ENCODE assay signal across 11 mouse cellular contexts in genomic region chr9:106355975-106356286, GRCm38 (mm10). TPM values are rescaled to one million over a fixed set of nuclear protein-coding genes. Genes with fewer than 3 reads are reported as not detected.
DNase-seq lines count a peak whose midpoint lies in the region; ATAC-seq lines count a peak whose summit lies in the region.
"Had no signal": no experiment of that assay in that cellular context is flagged by ENCODE, and none has a peak within 500 bp of the region (broad histone marks: within the 10 kb centered on the region; RNA-seq: fewer than 3 reads in every experiment).

No protein-coding gene starts in this region.

- H3K4me1 ChIP-seq in forebrain, embryonic 11.5 days (replicated peaks; ENCODE audit: control insufficient read depth, insufficient read depth, low read length), result peaks cover 2% of the 10 kb centered on the region; the same call in 1 of the 2 replicates
- H3K4me1 ChIP-seq in forebrain, embryonic 14.5 days (ENCODE audit: control insufficient read depth, insufficient read depth, low read length), result no peaks in the 10 kb centered on the region
- H3K4me1 ChIP-seq in kidney, embryonic 16.5 days (ENCODE audit: insufficient read depth, low read length), result peaks cover 28% of the 10 kb centered on the region
- H3K4me1 ChIP-seq in embryonic facial prominence, embryonic 15.5 days, result peaks cover 89% of the 10 kb centered on the region
- H3K4me1 ChIP-seq in neural tube, embryonic 12.5 days, result peaks cover 11% of the 10 kb centered on the region; the same call in 1 of the 2 replicates

- no peak overlapping the region for H3K4me2 ChIP-seq in forebrain, embryonic 11.5 days (ENCODE audit: low read depth, low read length, severe bottlenecking)
- H3K4me2 ChIP-seq in forebrain, embryonic 14.5 days (ENCODE audit: low read length), result no peak overlapping the region
- no peak overlapping the region for H3K4me2 ChIP-seq in kidney, embryonic 16.5 days (replicated peaks; ENCODE audit: low read depth, low read length)
- peak overlapping the region; percentile 13 for H3K4me2 ChIP-seq in embryonic facial prominence, embryonic 15.5 days (replicated peaks)
- H3K4me2 ChIP-seq in neural tube, embryonic 12.5 days (replicated peaks), result no peak overlapping the region

- H3K27me3 ChIP-seq in forebrain, embryonic 11.5 days (ENCODE audit: control insufficient read depth, insufficient read depth, low read length), result no peaks in the 10 kb centered on the region
- no peaks in the 10 kb centered on the region for H3K27me3 ChIP-seq in forebrain, embryonic 14.5 days (replicated peaks; ENCODE audit: control insufficient read depth, insufficient read depth, low read length)
- H3K27me3 ChIP-seq in kidney, embryonic 16.5 days (ENCODE audit: insufficient read depth, low read length), result no peaks in the 10 kb centered on the region
- no peaks in the 10 kb centered on the region for H3K27me3 ChIP-seq in embryonic facial prominence, embryonic 15.5 days
- H3K27me3 ChIP-seq in neural tube, embryonic 12.5 days (replicated peaks), result no peaks in the 10 kb centered on the region

- H3K27ac ChIP-seq in forebrain, embryonic 11.5 days (ENCODE audit: low read depth, low read length), result peak overlapping the region; percentile 25; the same call in 1 of the 2 replicates
- H3K27ac ChIP-seq in forebrain, embryonic 14.5 days (ENCODE audit: low read depth, low read length), result no peak overlapping the region
- H3K27ac ChIP-seq in kidney, embryonic 16.5 days (ENCODE audit: low read length), result peak overlapping the region; percentile 74
- H3K27ac ChIP-seq in embryonic facial prominence, embryonic 15.5 days (replicated peaks), result peak overlapping the region; percentile 91
- no peak overlapping the region for H3K27ac ChIP-seq in neural tube, embryonic 12.5 days

- no peaks in the 10 kb centered on the region for H3K9me3 ChIP-seq in forebrain, embryonic 11.5 days (ENCODE audit: control insufficient read depth, low read length)
- no peaks in the 10 kb centered on the region for H3K9me3 ChIP-seq in forebrain, embryonic 14.5 days (replicated peaks; ENCODE audit: control insufficient read depth, low read length)
- no peaks in the 10 kb centered on the region for H3K9me3 ChIP-seq in kidney, embryonic 16.5 days (ENCODE audit: low read length)
- H3K9me3 ChIP-seq in embryonic facial prominence, embryonic 15.5 days (replicated peaks), result no peaks in the 10 kb centered on the region
- no peaks in the 10 kb centered on the region for H3K9me3 ChIP-seq in neural tube, embryonic 12.5 days

- no peak for ATAC-seq in forebrain, embryonic 11.5 days (replicated peaks; ENCODE audit: low FRiP score)
- no peak for ATAC-seq in forebrain, embryonic 14.5 days
- peak; percentile 4; the same call in 1 of the 2 replicates for ATAC-seq in kidney, embryonic 16.5 days (ENCODE audit: low FRiP score, low TSS enrichment)
- ATAC-seq in embryonic facial prominence, embryonic 15.5 days (ENCODE audit: insufficient number of reproducible peaks, low FRiP score, low TSS enrichment, low read depth), result no peak; the same call in 1 of the 2 replicates
- 0 out of 2 replicates have a peak, but pooled peaks have one; percentile 41 for ATAC-seq in neural tube, embryonic 12.5 days (ENCODE audit: low FRiP score, low read depth)

- no peak overlapping the region for H3K9ac ChIP-seq in forebrain, embryonic 11.5 days (ENCODE audit: low read length)
- no peak overlapping the region for H3K9ac ChIP-seq in forebrain, embryonic 14.5 days (ENCODE audit: low read length)
- 0 out of 2 replicates have a peak overlapping the region, but pooled peaks have one; percentile 4 for H3K9ac ChIP-seq in kidney, embryonic 16.5 days (replicated peaks; ENCODE audit: low read length)
- no peak overlapping the region for H3K9ac ChIP-seq in embryonic facial prominence, embryonic 15.5 days
- no peak overlapping the region for H3K9ac ChIP-seq in neural tube, embryonic 12.5 days

- no peak overlapping the region for H3K4me3 ChIP-seq in forebrain, embryonic 11.5 days (ENCODE audit: low read depth, low read length)
- H3K4me3 ChIP-seq in forebrain, embryonic 14.5 days (ENCODE audit: low read depth, low read length), result no peak overlapping the region
- H3K4me3 ChIP-seq in kidney, embryonic 16.5 days (ENCODE audit: low read length), result no peak overlapping the region
- no peak overlapping the region for H3K4me3 ChIP-seq in embryonic facial prominence, embryonic 15.5 days (replicated peaks)
- no peak overlapping the region for H3K4me3 ChIP-seq in neural tube, embryonic 12.5 days

- DNase-seq in forebrain, embryonic 11.5 days (ENCODE audit: low spot score), result no peak
- DNase-seq in forebrain, embryonic 14.5 days (ENCODE audit: low spot score), result no peak
- no peak for DNase-seq in kidney, postnatal 4 days
- no peak for DNase-seq in retina, postnatal 1 day
- DNase-seq in frontal cortex, adult 2 months (ENCODE audit: extremely low spot score in 1 of 2, low spot score in 1 of 2), result no peak
- DNase-seq: cerebellum, postnatal 25 days; lung, adult 2 months; thymus, postnatal 14 days had no signal

- H3K36me3 ChIP-seq in forebrain, embryonic 11.5 days (ENCODE audit: control insufficient read depth, insufficient read depth, low read length), result no peaks in the 10 kb centered on the region
- H3K36me3 ChIP-seq in forebrain, embryonic 14.5 days (ENCODE audit: control insufficient read depth, insufficient read depth, low read length), result no peaks in the 10 kb centered on the region
- H3K36me3 ChIP-seq in kidney, embryonic 16.5 days (ENCODE audit: insufficient read depth, low read length), result no peaks in the 10 kb centered on the region
- no peaks in the 10 kb centered on the region for H3K36me3 ChIP-seq in embryonic facial prominence, embryonic 15.5 days
- no peaks in the 10 kb centered on the region for H3K36me3 ChIP-seq in neural tube, embryonic 12.5 days

RNA-seq across cellular contexts. Expression of gene Dusp7, which starts 12.5 kb away (rescaled TPM):
- 26.8 and 27.6 TPM in 2 replicates for polyA plus RNA-seq in forebrain, embryonic 11.5 days (2014; fragmentation: Nextera tagmentation; extraction: Ambion mirVana)
- polyA plus RNA-seq in forebrain, embryonic 14.5 days (2014; fragmentation: Nextera tagmentation; extraction: Ambion mirVana), result 10.2 and 11.3 TPM in 2 replicates
- 13.6 and 13.7 TPM in 2 replicates for polyA plus RNA-seq in kidney, embryonic 16.5 days (2015; fragmentation: Nextera tagmentation; extraction: Ambion mirVana)
- polyA plus RNA-seq in embryonic facial prominence, embryonic 15.5 days (2015; fragmentation: Nextera tagmentation; extraction: Ambion mirVana), result 42.3 and 44.2 TPM in 2 replicates
- 18.9 and 21.3 TPM in 2 replicates for polyA plus RNA-seq in neural tube, embryonic 12.5 days (2016; fragmentation: Nextera tagmentation; extraction: Ambion mirVana)
- 92.3 and 101 TPM in 2 replicates for polyA plus RNA-seq in frontal cortex, adult 2 months (2012; rRNA removed)

Comparison
In these comparisons a context has a peak if more than half of its experiments do, and no peak if none do; other contexts are left out.
1. H3K27ac ChIP-seq: peak in forebrain, embryonic 11.5 days (single experiment), kidney, embryonic 16.5 days (single experiment) and embryonic facial prominence, embryonic 15.5 days (single experiment); none in forebrain, embryonic 14.5 days (single experiment) and neural tube, embryonic 12.5 days (single experiment).
2. ATAC-seq: peak in kidney, embryonic 16.5 days (single experiment) and neural tube, embryonic 12.5 days (single experiment); none in forebrain, embryonic 11.5 days (single experiment), forebrain, embryonic 14.5 days (single experiment) and embryonic facial prominence, embryonic 15.5 days (single experiment).